Mouse (Mus musculus) hindbrain, embryonic 11.5 days (tissue): ENCODE measurements around the gene Slc16a11. TPM values are rescaled to one million over a fixed set of nuclear protein-coding genes. Genes with fewer than 3 reads are reported as not detected.

ENCODE experiments used
- ATAC-seq: fragments of 200-750 bp; cut with Nextera tagmentation; 2 replicates; pipeline ENCODE4 v1.8.0; 2017; ENCODE audit warnings: mild to moderate bottlenecking, moderate TSS enrichment, moderate library complexity; ENCODE audit not compliant: low FRiP score
- DNase-seq: peaks from one replicate; pipeline ENCODE4 v3.0.0-alpha.2; 2015; ENCODE audit warnings: low spot score
- H3K27ac ChIP-seq: fragments of 300-500 bp; sonication (generic); 2 replicates; pipeline ENCODE4 v1.5.1; 2014; ENCODE audit warnings: mild to moderate bottlenecking, low read depth, low read length
- H3K27me3 ChIP-seq: fragments of 300-500 bp; sonication (generic); 2 replicates; pipeline ENCODE4 v1.6.1; 2014; ENCODE audit warnings: mild to moderate bottlenecking, low read length, moderate library complexity, mixed read lengths; ENCODE audit not compliant: control insufficient read depth, insufficient read depth
- H3K36me3 ChIP-seq: fragments of 300-500 bp; sonication (generic); 2 replicates; pipeline ENCODE4 v1.6.1; 2014; ENCODE audit warnings: mild to moderate bottlenecking, low read length, moderate library complexity, mixed read lengths; ENCODE audit not compliant: control insufficient read depth, insufficient read depth
- H3K4me1 ChIP-seq: fragments of 300-500 bp; sonication (generic); replicated peaks from 2 replicates; pipeline ENCODE4 v1.6.1; 2014; ENCODE audit warnings: low read length, mixed read lengths; ENCODE audit not compliant: control insufficient read depth, insufficient read depth
- H3K4me2 ChIP-seq: fragments of 300-500 bp; sonication (generic); replicated peaks from 2 replicates; pipeline ENCODE4 v1.6.1; 2014; ENCODE audit warnings: mild to moderate bottlenecking, low read depth, low read length
- H3K4me3 ChIP-seq: fragments of 300-500 bp; sonication (generic); 2 replicates; pipeline ENCODE4 v1.5.1; 2014; ENCODE audit warnings: low read depth, low read length
- H3K9ac ChIP-seq: fragments of 300-500 bp; sonication (generic); 2 replicates; pipeline ENCODE4 v1.6.1; 2014; ENCODE audit warnings: low read depth, low read length
- H3K9me3 ChIP-seq: fragments of 300-500 bp; sonication (generic); 2 replicates; pipeline ENCODE4 v1.6.1; 2016; ENCODE audit warnings: low read length; ENCODE audit not compliant: control insufficient read depth
- WGBS: fragments of 180-500 bp; shearing (Covaris S2); extraction: QIAGEN DNeasy Blood & Tissue Kit; methylation state at CpG from one replicate; pipeline ENCODE4 v1.1.7; 2014; 5-methylcytosine and 5-hydroxymethylcytosine counted together
- polyA plus RNA-seq: library from polyadenylated mRNA; unstranded; fragments of >200 nt; fragmentation: Nextera tagmentation; extraction: Ambion mirVana; gene quantifications from 2 replicates; pipeline ENCODE4 v1.2.1, GENCODE M21; 2014

Gene Slc16a11
- polyA plus RNA-seq, 1 experiment from 2014 or later: 0.51 TPM

GRCm38 (mm10) chr11:70234037-70234436, 21.5 kb downstream of the Slc16a11 start:
- 60% methylated on average over 5 of the region's 5 CpGs for WGBS
- no peaks in the 10 kb centered on the region for H3K9me3 ChIP-seq

GRCm38 (mm10) chr11:70234497-70234896, 21.9 kb downstream of the Slc16a11 start:
- peaks cover 9% of the 10 kb centered on the region for H3K27me3 ChIP-seq
- H3K4me3 ChIP-seq: no peak overlapping the region
- no peak overlapping the region for H3K9ac ChIP-seq
- no peaks in the 10 kb centered on the region for H3K9me3 ChIP-seq
- H3K4me2 ChIP-seq: no peak overlapping the region
- no peak for ATAC-seq
- no peak overlapping the region for H3K27ac ChIP-seq
- 93% methylated on average over 8 of the region's 8 CpGs for WGBS
- peaks cover 8% of the 10 kb centered on the region for H3K4me1 ChIP-seq
- H3K36me3 ChIP-seq: no peaks in the 10 kb centered on the region
- DNase-seq: no peak

More at GRCm38 (mm10) chr11:70234037-70234436, 21.5 kb downstream of the Slc16a11 start:
- Histone ChIP-seq H3K4me2 (no peak overlapping the region), H3K4me3 (no peak overlapping the region), H3K9ac (no peak overlapping the region), H3K27ac (no peak overlapping the region), H3K4me1 (peaks cover 12% of the 10 kb centered on the region), H3K27me3 (peaks cover 13% of the 10 kb centered on the region), H3K36me3 (no peaks in the 10 kb centered on the region)
- DNase-seq (no peak), ATAC-seq (no peak)

- H3K4me2 ChIP-seq: no peak overlapping the region
- DNase-seq: no peak
- no peak overlapping the region for H3K27ac ChIP-seq
- H3K9ac ChIP-seq: no peak overlapping the region
- WGBS: 93% methylated on average over 12 of the region's 12 CpGs
- no peaks in the 10 kb centered on the region for H3K9me3 ChIP-seq
- no peak for ATAC-seq
- no peaks in the 10 kb centered on the region for H3K36me3 ChIP-seq
- peaks cover 8% of the 10 kb centered on the region for H3K4me1 ChIP-seq
- no peak overlapping the region for H3K4me3 ChIP-seq
- no peaks in the 10 kb centered on the region; the same call in 1 of the 2 replicates for H3K27me3 ChIP-seq
These were observed 22.8 kb downstream of the Slc16a11 start for GRCm38 (mm10) chr11:70235254-70235900.

GRCm38 (mm10) chr11:70236717-70237116, 24.2 kb downstream of the Slc16a11 start:
- peak overlapping the region; percentile 78 for H3K27ac ChIP-seq
- 51% methylated on average over 7 of the region's 7 CpGs for WGBS

GRCm38 (mm10) chr11:70237457-70238167, 25.1 kb downstream of the Slc16a11 start, which contains the start of gene 0610010K14Rik:
Gene 0610010K14Rik (minus strand): TSS chr11:70237914.
- H3K9ac ChIP-seq: peak within 1 kb of the TSS; percentile 88
- peak; percentile 97 for DNase-seq
- H3K4me3 ChIP-seq: peak within 1 kb of the TSS; percentile 91
- no peaks in the 10 kb centered on the region for H3K27me3 ChIP-seq
- H3K4me2 ChIP-seq: peak within 1 kb of the TSS; percentile 94
- H3K9me3 ChIP-seq: no peaks in the 10 kb centered on the region
- H3K4me1 ChIP-seq: peaks cover 8% of the 10 kb centered on the region
- H3K27ac ChIP-seq: peak within 1 kb of the TSS; percentile 78
- H3K36me3 ChIP-seq: no peaks in the 10 kb centered on the region
- ATAC-seq: peak; percentile 94
- under 1% methylated on average over 52 of the region's 70 CpGs for WGBS

More at GRCm38 (mm10) chr11:70236717-70237116, 24.2 kb downstream of the Slc16a11 start:
- DNase-seq (no peak), ATAC-seq (no peak)
- H3K9me3 ChIP-seq: no peaks in the 10 kb centered on the region
- H3K9ac ChIP-seq: peak overlapping the region; percentile 83
- peaks cover 8% of the 10 kb centered on the region for H3K4me1 ChIP-seq
- H3K4me3 ChIP-seq: peak overlapping the region; percentile 91
- H3K27me3 ChIP-seq: no peaks in the 10 kb centered on the region
- H3K4me2 ChIP-seq: peak overlapping the region; percentile 94
- H3K36me3 ChIP-seq: no peaks in the 10 kb centered on the region

GRCm38 (mm10) chr11:70238591-70239440, 26.3 kb downstream of the Slc16a11 start:
- DNase-seq: no peak
- Histone ChIP-seq H3K9ac (peak overlapping the region; percentile 88), H3K4me3 (peak overlapping the region; percentile 91), H3K4me1 (peaks cover 8% of the 10 kb centered on the region), H3K27ac (peak overlapping the region; percentile 78), H3K9me3 (no peaks in the 10 kb centered on the region), H3K4me2 (peak overlapping the region; percentile 94), H3K27me3 (no peaks in the 10 kb centered on the region), H3K36me3 (no peaks in the 10 kb centered on the region)
- no peak for ATAC-seq
- 13% methylated on average over 23 of the region's 23 CpGs for WGBS

- ATAC-seq (peak; percentile 61), DNase-seq (peak; percentile 87)
- Histone ChIP-seq H3K27me3 (no peaks in the 10 kb centered on the region), H3K4me3 (peak within 1 kb of the TSS; percentile 91), H3K4me2 (peak within 1 kb of the TSS; percentile 94), H3K36me3 (no peaks in the 10 kb centered on the region), H3K9ac (peak within 1 kb of the TSS; percentile 88), H3K27ac (peak within 1 kb of the TSS; percentile 63), H3K4me1 (peaks cover 8% of the 10 kb centered on the region), H3K9me3 (no peaks in the 10 kb centered on the region)
- WGBS: under 1% methylated on average over 27 of the region's 35 CpGs
These were observed 27.2 kb downstream of the Slc16a11 start, which contains the start of the genes Gm21988 and Rnasek for GRCm38 (mm10) chr11:70239541-70240279. Gene Gm21988 (minus strand): TSS chr11:70239830. Gene Rnasek (minus strand): TSS chr11:70239842.

GRCm38 (mm10) chr11:70242591-70242990, 30.0 kb downstream of the Slc16a11 start:
- 69% methylated on average over 11 of the region's 11 CpGs for WGBS
- Histone ChIP-seq H3K27me3 (no peaks in the 10 kb centered on the region; the same call in 1 of the 2 replicates), H3K4me2 (no peak overlapping the region), H3K4me3 (no peak overlapping the region), H3K9me3 (no peaks in the 10 kb centered on the region), H3K9ac (no peak overlapping the region), H3K27ac (no peak overlapping the region), H3K36me3 (no peaks in the 10 kb centered on the region), H3K4me1 (peaks cover 3% of the 10 kb centered on the region)
- DNase-seq (no peak), ATAC-seq (no peak)
